Mouse (Mus musculus) Muller cell, postnatal 12 days (primary cell): ENCODE data around the gene Ubn1.

ENCODE experiments used
- DNase-seq: peaks from one replicate; pipeline ENCODE4 v3.0.0-alpha.2; 2015; ENCODE audit errors: inconsistent ontology term

The Ubn1 gene

DNA sequence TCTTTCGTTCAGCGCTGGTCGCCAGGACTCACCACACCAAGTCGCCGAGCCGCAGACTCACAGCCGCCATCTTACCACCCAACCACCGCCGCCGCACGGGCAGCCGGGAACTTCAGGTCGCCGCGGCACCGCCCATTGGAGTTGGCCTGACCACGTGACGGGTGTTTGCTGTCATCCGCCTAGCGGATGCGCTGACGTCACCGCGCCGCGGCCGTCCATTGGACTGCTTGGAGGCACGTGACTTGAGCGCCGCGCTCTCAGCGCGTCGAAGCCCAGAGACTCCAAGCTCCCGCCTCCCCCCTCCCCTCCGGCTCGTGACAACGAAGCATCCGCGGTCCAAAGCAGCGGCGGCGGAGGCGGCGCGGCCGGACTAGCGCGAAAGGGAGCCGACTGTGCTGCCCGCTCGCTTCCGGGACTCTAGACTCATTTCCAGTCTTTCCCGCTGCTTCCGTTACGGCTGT lies at the start of gene Ubn1, which contains the start of gene Glyr1:
TSS of gene Ubn1 (plus strand) at position 284 of the 461 bp plus-strand sequence.
TSS of gene Glyr1 (minus strand) at position 90 of the 461 bp plus-strand sequence.
- DNase-seq = peak; percentile 100

DNA sequence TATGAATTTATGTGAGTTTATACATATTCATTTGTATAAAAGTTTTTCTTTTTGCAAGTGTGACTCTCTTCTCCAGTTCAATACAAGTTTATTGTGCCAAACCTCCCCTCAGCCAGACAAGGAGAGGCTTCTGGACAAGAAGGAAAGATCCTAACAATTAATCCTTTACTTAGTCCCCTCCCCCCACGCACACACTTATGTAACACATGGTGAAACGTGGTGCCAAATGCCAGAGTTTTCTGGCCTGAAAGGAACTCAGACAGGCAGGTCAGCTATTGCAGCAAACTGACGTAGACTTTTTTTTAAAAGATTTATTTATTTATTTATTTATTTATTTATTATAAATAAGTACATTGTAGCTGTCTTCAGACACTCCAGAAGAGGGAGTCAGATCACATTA lies 49.2 kb upstream of the Ubn1 start:
- no peak for DNase-seq

DNA sequence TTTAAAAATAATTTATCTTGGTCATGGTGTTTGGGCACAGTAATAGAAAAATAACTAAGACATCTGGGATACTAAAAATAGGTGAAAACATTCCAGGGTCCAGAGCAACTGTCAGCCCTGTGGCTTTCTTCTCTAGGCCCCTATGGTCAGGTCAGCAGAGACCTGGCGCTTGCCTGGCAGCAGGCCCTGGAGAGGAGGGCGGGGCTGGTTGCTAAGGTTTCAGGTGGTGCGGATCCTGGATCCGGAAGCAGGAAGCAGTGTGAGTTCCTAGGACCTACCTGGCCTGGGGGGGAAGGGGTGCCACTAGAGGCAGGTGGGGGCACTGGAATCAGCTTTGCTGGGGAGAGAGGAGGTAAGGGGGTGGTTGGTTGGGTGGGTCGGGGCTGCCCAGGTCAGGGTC lies 42.8 kb upstream of the Ubn1 start, which contains the start of gene Smim22:
TSS of gene Smim22 (plus strand) at position 222 of the 400 bp plus-strand sequence.
- DNase-seq = no peak

DNA sequence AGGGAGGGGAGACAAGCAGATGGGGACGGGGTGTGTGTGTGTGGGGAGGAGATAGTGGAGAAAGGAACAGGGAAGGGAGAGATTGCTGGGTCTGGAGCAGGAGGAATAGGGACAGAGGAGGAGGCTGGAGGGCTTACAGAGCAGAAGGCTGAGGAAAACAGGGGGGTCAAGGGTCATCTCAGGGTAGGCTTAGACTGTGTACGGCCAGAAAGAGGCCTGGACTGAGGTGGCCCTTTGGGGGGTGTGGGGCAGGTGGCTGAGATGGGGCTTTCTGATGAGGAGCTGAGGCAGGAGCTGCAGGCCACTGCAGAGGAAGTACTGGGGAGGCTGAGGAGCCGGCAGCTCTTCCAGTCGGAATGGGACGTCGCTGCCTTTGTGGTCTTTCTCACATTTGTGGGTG lies 42.4 kb upstream of the Ubn1 start:
- no peak for DNase-seq

DNA sequence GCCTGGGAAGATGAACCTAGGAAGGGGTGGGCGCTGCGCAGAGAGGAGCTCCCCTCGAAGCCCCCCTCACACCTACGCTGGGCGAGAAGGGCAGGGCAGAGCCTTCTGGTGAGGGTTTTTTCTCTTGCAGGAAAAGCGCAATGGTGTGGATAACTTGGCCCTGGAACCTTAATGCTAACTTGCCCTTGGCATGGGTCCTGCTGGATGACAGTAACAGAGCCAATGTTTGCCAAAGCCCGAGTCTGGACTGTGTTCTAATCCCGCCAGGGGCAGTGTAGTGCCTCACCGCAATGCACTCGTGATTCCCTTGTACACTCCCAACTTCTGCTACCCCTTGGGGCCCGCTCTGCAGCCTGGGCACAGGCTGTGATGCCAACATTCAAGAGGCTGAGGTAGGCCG lies 41.8 kb upstream of the Ubn1 start:
- DNase-seq = no peak

DNA sequence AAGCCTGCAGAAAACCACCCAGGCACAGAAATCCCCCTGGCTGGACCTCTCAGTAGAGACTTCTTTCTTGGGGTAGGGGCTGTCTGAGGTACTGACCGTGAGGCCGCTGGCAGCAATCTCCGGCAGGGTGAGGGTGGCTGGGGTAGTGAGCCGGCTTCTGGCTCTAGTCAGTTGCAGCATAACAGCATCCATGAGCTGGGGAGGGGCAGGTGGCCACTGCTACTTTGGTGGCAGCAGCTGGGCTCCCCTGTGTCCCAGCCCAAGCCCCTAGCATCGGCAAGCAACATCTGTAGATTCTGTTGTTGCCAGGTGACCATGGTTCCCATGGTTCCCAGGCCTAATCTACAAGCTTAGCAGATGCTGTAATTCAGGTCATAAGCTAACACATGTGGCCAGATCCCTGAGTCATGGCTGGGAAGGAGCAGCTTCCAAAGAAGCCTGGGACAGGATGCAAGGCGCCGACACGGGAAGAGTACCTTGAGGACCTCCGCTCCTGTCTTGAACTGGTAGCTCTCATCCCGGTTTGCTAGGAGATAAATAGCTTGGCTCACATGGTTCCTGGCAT lies 39.4 kb upstream of the Ubn1 start:
- no peak for DNase-seq

DNA sequence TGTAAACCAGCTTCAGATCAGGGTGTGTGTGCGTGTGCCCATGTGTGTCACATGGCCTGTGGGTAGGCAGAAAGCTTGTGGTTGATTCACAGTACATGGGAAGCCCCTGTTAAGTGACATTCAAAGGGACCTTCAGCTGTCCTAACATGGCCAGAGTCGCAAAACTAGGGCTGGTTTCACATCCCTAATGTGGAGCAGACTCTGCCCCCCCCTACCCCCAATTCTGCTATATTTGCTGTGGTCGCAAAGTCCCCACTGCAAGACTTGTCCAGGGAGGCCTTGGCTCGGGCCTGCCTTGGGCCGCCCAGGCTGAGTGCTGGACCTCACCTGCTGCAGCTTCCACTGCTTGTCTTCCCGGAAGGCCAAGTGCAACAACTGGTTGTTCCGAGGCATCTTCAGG lies 38.6 kb upstream of the Ubn1 start:
- no peak for DNase-seq

DNA sequence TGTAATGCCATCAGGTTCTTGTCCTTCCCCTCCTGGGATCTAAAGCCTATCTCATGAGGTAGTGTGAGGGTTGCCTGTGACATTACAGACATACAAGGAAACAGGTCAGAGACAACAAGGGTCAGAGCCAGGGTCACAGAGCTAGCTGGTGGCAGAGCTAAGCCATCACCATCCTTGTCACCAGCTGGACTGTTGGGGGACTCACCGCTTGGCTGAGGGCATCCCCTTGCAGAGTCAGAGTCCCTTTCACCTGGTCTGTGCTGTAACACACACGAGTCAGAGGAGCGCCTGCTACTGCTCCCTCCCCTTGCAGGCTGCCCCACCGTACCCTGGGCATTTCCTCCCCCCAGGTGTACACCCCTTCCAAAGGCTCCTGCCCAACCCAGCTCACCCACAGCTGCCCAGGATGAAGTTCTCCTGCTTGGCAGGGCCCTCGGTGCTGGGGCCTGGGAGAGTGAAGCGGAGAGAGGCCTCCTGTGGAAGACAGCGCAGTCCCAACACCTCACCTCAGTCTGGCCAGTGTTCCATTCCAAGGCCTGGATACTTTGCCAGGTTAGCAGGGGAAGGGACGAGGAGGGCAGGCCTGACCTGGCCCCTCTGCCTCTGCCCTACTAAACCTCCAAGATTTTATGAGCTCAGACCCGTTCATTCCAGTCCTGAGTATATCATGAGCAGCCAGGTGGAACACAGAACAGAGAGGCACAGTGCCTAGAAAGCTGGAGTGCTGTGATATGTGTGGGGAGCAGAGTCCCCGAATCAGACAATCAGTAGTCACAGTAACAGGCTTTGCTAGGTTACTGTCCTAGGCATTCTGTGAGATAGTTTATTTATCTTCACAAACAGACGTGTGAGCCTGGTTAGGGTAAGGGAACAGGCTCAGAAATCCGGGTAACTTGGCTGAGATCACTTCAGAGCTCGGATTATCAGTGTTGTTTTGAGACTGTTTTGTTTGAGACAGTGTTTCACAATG lies 37.5 kb upstream of the Ubn1 start:
- DNase-seq = no peak

DNA sequence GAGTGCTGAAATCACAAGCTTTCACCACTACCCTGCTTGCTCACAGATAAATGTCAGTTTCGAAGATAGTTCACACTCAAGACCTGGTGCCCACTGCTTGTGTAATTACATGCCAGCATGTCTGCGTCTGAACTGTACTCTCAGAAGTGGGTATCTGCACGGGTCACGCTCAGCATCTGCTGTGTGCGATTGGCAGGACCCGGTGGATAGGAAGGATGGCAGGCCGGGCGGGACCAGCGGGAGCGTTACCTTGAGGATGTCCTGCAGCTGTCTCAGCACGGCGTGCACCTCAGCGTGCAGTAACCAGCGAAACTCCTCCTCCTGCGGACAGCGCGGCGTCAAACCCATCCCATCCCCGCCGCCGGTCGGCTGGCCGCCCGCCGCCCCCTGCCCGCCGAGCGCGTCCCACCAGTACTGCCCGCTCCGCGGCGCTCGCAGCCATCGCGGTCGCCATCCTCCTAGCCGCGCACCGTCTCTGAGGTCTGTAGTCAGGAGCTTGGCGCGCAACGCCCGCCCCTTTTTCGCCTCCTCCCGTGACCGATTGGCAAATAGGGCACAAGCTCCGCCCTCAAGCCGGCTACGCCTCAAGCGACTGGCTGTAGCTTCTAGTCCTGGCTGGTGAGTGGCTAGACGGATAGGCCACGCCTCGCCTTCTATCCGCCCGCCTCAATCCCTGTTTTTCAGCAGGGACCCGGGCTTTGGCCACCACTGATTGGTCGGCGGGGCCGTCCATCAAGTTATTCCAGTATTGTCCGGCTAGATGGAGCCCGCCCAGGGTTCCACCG lies 36.6 kb upstream of the Ubn1 start, which contains the start of gene Rogdi:
TSS of gene Rogdi (minus strand) at position 500 of the 785 bp plus-strand sequence.
- peak; percentile 98 for DNase-seq

DNA sequence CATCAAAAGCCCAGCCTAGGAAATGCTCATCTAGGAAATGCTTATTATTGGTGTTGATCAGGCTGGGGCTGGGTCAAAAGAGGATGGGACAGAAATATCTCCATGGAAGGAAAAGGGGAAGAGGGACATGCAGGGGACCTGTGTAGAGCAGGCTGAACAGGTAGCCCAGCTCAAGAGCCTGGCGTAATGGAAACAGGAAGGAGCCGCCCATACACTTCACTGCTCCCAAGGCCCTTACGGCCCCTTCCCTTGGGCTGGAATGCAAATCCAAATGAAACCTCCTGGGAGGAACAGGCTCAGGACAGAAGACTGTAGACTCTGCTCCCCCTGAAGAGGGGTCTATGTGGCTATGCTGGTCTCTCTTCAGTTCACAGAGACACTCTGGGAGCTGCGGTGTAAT lies 35.3 kb upstream of the Ubn1 start:
- DNase-seq = no peak

DNA sequence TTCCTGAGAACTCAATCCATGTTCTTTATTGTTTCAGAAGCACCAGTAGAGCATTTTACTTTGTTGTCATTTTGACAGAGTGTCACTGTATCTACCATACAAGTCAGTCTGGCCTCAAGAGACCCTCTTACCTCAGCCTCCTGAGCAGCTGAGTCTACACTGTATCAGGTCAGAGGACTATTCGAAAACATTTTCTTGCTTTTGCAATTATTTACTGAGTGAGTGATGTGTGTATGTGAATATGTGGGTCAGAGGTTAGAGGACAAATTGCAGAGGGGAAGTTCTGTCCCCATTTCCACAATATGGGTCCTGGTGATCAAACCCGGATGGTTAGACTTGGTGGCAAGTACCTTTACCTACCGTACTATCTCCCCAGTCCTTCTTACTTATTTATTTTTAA lies 25.8 kb upstream of the Ubn1 start:
- no peak for DNase-seq

DNA sequence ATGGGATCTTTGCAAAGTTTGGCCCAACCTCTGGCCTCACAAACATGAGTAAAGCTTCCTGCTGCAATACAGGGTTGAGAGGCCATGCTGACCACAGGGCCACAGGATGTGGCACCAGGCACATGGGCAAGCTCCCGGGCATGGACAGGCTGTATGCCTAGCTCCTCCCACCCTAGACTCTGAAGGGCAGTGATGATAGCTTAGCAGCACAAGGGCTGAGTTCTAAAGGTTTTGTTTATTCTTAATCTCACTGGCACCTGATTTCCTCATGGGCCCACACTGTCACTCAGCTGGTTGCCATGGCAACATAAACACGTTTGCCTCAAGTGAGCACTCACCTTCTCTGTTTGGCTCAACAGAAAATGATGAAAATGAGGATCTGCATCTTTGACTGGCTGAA lies 20.0 kb upstream of the Ubn1 start:
- DNase-seq = no peak

DNA sequence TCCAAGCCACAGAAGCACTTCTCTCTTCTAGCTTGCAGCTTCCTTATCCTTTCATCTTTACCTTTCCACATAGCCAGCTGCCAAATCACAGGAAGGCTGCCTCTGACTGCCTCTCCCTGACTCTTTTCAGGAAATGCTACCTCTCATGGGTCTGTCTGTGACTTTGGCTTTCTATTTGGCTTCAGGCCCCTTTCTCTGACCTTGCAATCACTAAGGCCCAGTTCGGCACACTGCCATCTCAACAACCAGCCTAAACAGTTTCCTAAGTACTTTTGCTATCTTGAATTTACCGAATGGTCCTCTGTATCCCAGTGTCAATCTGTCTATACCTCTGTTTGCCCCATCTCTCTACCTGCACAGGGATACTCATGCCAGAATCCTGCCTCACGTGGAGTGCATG lies 14.3 kb upstream of the Ubn1 start:
- no peak for DNase-seq

DNA sequence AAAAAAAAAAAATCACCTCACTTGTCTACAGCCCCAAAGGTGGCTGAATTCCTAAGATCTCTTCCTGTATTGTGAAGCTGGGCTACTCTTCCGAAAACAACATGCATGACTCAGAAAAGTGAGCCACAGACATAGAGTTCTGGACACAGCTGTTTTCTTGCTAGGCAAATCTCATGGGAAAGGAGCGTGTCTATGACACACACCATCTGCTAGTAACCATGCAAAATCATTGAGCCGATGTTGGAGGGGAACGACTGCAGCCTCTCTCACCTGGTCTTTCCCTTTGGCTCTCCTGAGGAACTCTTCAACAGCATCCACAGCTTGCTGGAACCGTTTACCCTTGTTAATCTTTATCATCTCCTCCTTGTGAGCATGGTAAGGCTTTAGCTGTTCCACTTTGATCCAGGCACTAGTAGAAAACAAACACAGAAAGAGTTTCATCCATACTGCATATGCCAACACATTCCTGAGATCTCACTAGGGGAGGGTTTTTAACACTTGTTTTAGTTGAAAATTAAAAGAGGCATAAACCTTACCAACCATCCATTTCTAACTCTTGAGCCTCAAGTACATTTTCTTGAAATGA lies 13.1 kb upstream of the Ubn1 start:
- no peak for DNase-seq

DNA sequence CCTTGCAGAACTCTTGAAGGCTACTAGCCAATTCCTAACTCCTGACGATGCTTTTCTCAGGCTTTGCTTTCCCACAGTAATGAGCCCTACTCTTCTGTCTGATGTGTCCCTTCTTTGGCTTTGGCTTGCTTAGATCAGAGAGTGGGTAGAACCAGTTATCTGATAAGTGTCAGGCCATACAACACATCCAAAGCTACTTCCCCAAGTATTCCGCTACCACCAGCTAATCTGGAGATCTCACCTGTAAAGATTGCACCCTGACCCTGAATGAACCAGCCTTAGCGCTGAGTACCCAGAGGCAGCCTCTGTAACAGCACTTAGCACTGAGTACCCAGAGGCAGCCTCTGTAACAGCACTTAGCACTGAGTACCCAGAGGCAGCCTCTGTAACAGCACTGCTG lies 4.5 kb upstream of the Ubn1 start:
- DNase-seq = no peak

DNA sequence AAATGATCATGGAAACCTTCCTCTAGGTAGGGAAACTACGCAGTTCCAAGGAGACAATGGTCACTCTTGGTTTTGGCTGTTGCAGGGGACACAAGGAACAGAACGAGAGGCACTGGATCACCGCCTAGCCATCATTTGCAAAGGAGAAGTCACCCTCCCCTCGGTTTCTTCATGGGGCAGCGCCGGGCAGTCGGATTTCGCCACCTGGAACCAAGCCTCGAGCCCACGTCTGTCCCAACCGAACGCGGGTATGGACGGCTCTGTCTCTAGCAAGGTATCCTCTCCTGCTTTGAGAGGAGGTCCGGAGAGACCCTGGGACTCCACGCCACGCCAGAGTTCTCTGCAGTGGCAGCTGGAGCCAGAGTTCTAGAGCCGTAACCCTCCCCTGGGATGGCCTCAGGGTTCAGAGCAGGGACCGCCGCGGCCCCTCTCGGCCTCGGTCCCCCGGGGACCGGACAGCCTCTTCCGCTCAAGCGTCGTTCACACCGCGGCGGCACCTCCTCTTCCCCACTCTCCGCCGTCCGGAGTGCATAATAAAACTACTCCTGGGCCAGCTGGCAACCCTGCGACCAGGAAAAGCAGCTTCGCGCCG lies 579 bp upstream of the Ubn1 start:
- DNase-seq = no peak

DNA sequence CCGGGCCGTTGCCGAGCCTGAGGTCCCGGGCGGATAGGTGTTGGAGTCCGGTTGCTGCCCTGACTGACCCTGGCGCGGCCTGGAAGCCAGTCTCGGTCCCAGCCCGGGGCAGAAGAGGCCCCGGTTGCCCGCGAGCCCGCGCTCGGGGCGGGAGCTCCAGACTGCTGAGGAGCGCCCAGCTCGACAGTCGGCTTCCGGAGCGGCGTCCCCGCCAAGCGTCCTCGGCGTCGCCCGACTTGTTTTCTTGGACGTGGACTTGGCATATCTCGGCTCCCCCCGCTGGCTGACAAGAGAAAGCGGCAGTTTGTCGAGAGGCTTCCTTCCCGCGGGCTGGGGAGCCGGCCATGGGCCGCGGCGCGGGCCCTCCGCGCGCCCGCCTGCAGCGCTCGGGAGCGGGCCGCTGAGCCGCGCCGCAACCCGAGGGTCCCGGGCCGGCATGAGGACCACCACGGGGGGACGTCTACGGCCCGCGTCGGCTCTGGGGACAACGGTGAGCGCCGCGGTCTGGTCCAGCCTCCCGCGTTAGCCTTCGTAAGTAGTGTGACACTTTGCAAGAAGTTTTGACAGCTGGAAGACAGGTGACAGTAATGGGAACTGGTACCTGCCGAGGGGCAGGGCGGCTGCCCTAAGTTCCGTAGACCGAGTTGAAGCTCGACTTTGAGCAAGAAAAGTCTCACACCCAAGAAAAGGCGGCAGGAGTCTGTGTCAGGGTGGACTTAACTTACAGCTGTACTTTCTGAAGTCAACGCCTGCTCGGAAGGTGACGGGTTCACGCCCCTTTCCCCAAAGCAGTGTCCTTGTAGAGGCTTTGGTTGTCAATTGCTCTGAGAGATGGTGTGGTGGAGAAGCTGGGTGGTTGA lies 624 bp downstream of the Ubn1 start:
- DNase-seq = peak; percentile 30

DNA sequence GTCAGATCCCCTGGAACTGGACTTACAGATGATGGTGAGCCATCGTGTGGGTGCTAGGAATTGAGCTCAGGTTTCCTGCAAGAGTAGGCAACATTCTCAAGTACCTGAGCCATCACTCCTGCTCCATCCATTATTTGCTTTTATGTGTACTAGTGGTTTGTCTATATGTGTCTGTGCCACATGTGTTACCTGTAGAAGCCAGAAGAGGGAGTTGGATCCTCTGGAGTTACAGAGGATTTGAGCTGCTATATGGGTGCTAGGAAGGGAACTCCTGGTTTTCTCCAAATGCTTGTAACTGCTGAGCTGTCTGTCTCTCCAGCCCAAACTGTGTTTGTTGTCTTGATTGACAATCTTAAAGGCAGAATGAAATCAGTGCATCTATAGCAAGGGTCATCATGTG lies 8.3 kb downstream of the Ubn1 start:
- DNase-seq = no peak

DNA sequence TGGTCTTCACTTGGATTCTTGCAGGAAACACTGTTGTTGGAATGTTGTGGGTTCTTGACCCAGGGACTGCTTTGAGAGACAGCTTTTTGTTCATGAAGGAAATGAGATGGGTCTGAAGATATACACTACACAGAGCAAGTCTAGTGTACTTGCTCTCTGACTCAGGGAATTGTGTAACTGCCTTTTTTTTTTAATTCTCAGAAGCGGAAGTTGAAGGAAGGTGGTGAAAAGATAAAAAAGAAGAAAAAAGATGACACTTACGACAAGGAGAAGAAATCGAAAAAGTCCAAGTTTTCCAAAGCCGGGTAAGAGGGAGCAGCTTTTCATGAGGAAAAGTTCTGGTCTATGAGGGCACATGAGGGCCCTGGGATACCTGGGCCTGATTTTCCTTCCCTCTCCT lies 13.6 kb downstream of the Ubn1 start:
- DNase-seq = no peak

DNA sequence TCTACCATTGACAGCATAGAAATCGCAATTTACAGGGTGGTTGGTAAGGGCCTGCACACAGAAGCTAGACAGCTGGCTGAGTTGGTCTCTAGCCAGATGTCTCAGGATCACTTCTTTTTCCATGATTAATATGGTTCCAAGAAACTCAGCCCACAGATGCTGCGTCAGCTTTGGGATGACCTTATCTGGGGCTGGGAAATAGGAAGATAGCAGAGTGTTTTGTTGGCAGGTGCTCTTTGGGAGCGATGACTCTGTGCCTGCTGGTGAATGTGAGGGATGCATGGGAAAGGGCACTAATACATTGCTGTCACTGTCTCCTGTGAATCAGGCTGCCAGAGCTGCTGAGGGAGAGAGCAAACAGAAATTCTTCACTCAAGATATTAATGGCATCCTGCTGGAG lies 20.5 kb downstream of the Ubn1 start:
- no peak for DNase-seq
